Mouse (Mus musculus) midbrain, embryonic 13.5 days (tissue): ENCODE results near the gene Pld6. TPM values are rescaled to one million over a fixed set of nuclear protein-coding genes. Genes with fewer than 3 reads are reported as not detected.
A peak's percentile ranks its signal among the peaks of the same experiment; 100 is the strongest.

Source experiments
- ATAC-seq: fragments of 200-750 bp; cut with Nextera tagmentation; 2 replicates; pipeline ENCODE4 v1.8.0; 2017; ENCODE audit warnings: mild to moderate bottlenecking, moderate TSS enrichment, moderate library complexity
- H3K27ac ChIP-seq: fragments of 300-500 bp; sonication (generic); 2 replicates; pipeline ENCODE4 v1.5.1; 2015; ENCODE audit warnings: inconsistent platforms, mild to moderate bottlenecking, moderate library complexity
- H3K27me3 ChIP-seq: fragments of 300-500 bp; sonication (generic); 2 replicates; pipeline ENCODE4 v1.6.1; 2015; ENCODE audit warnings: mild to moderate bottlenecking, inconsistent platforms
- H3K36me3 ChIP-seq: fragments of 300-500 bp; sonication (generic); 2 replicates; pipeline ENCODE4 v1.6.1; 2015; ENCODE audit warnings: mild to moderate bottlenecking, inconsistent platforms
- H3K4me1 ChIP-seq: fragments of 300-500 bp; sonication (generic); replicated peaks from 2 replicates; pipeline ENCODE4 v1.6.1; 2015; ENCODE audit warnings: inconsistent platforms
- H3K4me2 ChIP-seq: fragments of 300-500 bp; sonication (generic); replicated peaks from 2 replicates; pipeline ENCODE4 v1.6.1; 2015; ENCODE audit warnings: moderate library complexity, mild to moderate bottlenecking, inconsistent platforms
- H3K4me3 ChIP-seq: fragments of 300-500 bp; sonication (generic); replicated peaks from 2 replicates; pipeline ENCODE4 v1.5.1; 2015; ENCODE audit warnings: mild to moderate bottlenecking, inconsistent platforms
- H3K9ac ChIP-seq: fragments of 300-500 bp; sonication (generic); replicated peaks from 2 replicates; pipeline ENCODE4 v1.6.1; 2015; ENCODE audit warnings: mild to moderate bottlenecking, inconsistent platforms
- H3K9me3 ChIP-seq: fragments of 300-500 bp; sonication (generic); 2 replicates; pipeline ENCODE4 v1.6.1; 2016; ENCODE audit warnings: mild to moderate bottlenecking, inconsistent platforms
- WGBS: fragments of 180-500 bp; shearing (Covaris S2); methylation state at CpG from one replicate; pipeline ENCODE4 v1.1.7; 2015; 5-methylcytosine and 5-hydroxymethylcytosine counted together
- polyA plus RNA-seq: library from polyadenylated mRNA; unstranded; fragments of >200 nt; fragmentation: Nextera tagmentation; extraction: Ambion mirVana; gene quantifications from 2 replicates; pipeline ENCODE4 v1.2.1, GENCODE M21; 2015

Pld6 gene
- polyA plus RNA-seq, 1 experiment from 2014 or later, result 2.7 TPM

DNA sequence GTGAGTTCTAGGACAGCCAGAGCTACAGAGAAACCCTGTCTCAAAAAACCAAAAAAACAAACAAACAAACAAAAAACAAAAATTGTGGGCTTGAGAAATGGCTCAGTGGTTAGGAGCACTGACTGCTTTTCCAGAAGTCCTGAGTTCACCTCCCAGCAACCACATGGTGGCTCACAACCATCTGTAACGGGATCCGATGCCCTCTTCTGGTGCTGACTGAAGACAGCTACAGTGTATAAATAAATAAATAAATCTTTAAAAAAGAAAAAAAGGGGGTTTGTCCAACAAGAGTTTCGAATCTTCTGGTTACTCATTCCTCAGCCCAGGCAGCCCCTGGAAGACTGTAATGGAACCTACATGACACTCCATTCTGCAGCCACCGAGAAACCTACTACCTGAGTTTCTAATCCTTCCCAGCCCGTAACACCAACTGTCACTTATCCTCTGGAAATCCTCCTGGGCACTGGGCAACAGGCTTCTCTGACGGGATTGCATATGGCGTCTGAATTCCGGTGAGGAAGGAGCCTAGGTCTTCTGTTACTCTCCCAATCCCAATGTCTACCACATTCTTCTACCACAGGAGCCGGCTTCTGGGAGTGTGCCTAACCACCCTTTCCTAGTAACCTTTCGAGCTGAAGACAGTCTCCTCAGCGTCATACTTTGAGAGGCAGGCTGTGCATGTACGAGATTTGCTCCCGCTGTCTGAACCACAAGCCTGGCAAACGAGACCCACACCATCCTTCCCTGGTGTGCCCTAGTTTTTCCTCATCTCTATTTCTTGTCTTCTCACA is 20.9 kb upstream of the Pld6 start:
- Histone ChIP-seq H3K9ac (peak overlapping the region; percentile 88), H3K4me3 (peak overlapping the region; percentile 63), H3K9me3 (no peaks in the 10 kb centered on the region), H3K27me3 (no peaks in the 10 kb centered on the region), H3K4me2 (peak overlapping the region; percentile 78), H3K36me3 (peaks cover 40% of the 10 kb centered on the region), H3K4me1 (peaks cover 21% of the 10 kb centered on the region), H3K27ac (no peak overlapping the region)
- no peak for ATAC-seq
- 63% methylated on average over 14 of the region's 14 CpGs for WGBS

DNA sequence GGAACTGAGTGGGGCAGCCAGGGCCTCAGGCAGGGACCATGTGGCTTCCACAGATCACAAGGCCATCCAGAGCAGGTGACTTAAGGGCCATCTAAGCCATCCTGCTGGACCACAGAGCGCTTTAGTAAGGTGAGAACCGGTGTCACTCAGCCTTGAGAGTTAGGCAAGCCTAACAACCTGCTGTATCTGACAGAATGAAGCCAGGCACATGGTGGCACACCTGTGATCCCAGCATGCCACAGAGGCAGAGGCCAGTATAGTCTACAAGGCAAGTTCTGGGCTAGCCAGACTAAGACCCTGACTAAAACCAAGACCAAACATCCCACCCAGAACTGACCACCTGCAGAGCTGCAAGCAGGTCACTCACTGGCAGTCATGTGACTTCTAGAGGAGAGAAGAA is 18.2 kb upstream of the Pld6 start:
- Histone ChIP-seq H3K9ac (no peak overlapping the region), H3K9me3 (no peaks in the 10 kb centered on the region), H3K27me3 (no peaks in the 10 kb centered on the region), H3K4me1 (peaks cover 21% of the 10 kb centered on the region), H3K36me3 (peaks cover 67% of the 10 kb centered on the region), H3K4me3 (no peak overlapping the region), H3K27ac (no peak overlapping the region), H3K4me2 (no peak overlapping the region)
- ATAC-seq, result no peak
- 100% methylated on average over 2 of the region's 2 CpGs for WGBS

DNA sequence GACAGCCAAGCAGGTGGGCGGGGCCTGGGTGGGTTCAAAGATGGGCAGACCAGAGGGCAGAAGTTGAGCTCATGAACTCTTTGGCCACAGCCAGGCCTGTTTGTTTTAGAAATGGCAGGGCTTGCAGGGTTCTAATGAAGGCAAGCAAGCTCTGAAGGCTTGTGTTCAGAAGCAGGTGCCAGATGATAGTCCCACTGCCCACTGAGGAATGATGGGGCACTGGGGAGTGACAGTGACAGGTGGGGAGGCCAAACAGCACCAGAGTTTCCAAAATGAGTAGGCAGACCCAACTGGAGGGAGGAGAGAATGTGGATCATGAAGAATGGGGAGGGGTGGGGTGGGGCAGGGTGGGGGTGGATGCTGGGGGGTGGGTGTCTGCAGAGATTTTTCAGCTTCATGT is 17.8 kb upstream of the Pld6 start:
- Histone ChIP-seq H3K4me3 (no peak overlapping the region), H3K27me3 (no peaks in the 10 kb centered on the region), H3K4me2 (no peak overlapping the region), H3K9me3 (no peaks in the 10 kb centered on the region), H3K27ac (no peak overlapping the region), H3K4me1 (peaks cover 21% of the 10 kb centered on the region), H3K9ac (no peak overlapping the region), H3K36me3 (peaks cover 71% of the 10 kb centered on the region)
- no peak for ATAC-seq
- 84% methylated on average over 1 of the region's 1 CpGs for WGBS

DNA sequence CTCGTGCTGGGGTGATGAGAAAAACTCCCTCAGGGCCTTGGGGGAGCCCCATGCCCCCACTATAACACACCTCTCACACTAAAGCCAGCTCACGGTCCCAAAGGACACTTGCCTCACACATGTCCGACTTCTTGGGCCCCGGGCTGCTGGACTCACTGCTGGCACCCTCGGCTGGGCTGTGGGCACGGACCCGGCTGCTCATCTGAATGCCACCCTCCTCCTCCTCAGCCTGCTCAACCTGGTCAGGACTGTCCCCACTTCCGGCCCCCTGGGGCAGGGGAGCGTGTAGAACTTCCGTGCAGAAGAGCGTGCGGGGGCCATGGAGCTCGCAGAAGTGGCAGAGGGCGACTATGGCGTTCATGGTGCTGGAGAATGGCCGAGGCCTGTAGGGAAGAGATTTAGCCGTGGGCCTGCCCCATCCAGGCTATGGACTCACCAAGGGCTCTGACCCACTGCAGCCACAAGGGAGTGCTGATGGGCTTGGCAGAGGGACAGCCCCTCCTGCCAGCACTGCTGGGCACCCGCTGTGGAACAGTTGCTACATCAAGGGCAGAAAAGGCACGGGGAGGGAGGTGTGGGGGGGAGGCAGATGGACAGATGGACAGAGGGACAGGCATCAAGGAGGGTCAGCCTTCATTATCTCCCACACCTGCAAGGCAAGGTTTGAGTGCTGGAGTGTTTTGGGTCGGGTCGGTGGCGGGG is 17.1 kb upstream of the Pld6 start:
- peaks cover 78% of the 10 kb centered on the region for H3K36me3 ChIP-seq
- no peak overlapping the region for H3K9ac ChIP-seq
- no peak overlapping the region for H3K4me2 ChIP-seq
- peaks cover 21% of the 10 kb centered on the region for H3K4me1 ChIP-seq
- WGBS, result 94% methylated on average over 22 of the region's 22 CpGs
- H3K4me3 ChIP-seq, result no peak overlapping the region
- no peaks in the 10 kb centered on the region for H3K9me3 ChIP-seq
- no peaks in the 10 kb centered on the region for H3K27me3 ChIP-seq
- no peak for ATAC-seq
- no peak overlapping the region for H3K27ac ChIP-seq

DNA sequence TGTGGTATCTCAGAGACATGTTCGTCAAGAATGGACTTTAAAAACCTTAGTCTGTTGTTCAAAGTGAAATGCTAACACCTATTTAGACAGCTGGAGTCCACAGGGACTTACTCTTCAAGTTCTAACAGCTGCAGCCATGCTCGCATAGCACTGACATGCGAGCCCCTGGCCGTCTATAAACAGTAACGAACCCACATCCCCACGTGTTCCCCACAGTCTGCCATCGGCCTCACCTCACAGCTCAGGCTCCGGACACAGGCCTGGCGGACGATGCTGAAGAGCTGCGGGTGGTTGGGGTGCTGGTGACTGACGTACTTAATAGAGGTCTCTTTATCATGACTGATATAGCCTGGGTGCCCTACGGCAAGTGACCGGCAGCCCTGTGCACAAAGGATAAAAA is 16.1 kb upstream of the Pld6 start:
- H3K4me3 ChIP-seq, result no peak overlapping the region
- no peak for ATAC-seq
- no peak overlapping the region for H3K4me2 ChIP-seq
- H3K27ac ChIP-seq, result no peak overlapping the region
- H3K36me3 ChIP-seq, result peaks cover 89% of the 10 kb centered on the region
- no peak overlapping the region for H3K9ac ChIP-seq
- H3K4me1 ChIP-seq, result peaks cover 13% of the 10 kb centered on the region
- H3K27me3 ChIP-seq, result no peaks in the 10 kb centered on the region
- H3K9me3 ChIP-seq, result no peaks in the 10 kb centered on the region
- 93% methylated on average over 14 of the region's 14 CpGs for WGBS

DNA sequence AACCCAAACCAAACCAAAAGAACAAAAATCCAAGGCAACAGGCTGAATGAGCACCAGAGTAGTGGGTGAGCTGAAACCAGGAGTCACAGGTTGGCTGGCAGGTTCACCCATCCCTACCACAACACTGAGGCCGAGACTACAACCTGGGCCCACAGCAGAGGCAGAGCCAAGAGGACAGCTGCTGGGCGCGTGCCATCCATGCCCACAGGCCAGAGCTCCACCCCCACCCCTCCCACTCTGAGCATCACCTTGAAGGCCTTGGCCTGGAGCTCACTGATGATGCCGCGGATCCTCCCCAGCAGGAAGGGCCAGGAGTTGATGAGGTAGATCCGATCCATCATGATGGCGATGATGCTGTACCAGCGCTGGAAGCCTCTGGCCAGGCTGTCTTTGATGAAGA is 14.4 kb upstream of the Pld6 start:
- no peak overlapping the region for H3K27ac ChIP-seq
- H3K9ac ChIP-seq, result no peak overlapping the region
- H3K4me3 ChIP-seq, result no peak overlapping the region
- no peak for ATAC-seq
- 97% methylated on average over 8 of the region's 8 CpGs for WGBS
- peaks cover 97% of the 10 kb centered on the region for H3K36me3 ChIP-seq
- H3K4me2 ChIP-seq, result no peak overlapping the region
- no peaks in the 10 kb centered on the region for H3K9me3 ChIP-seq
- no peaks in the 10 kb centered on the region for H3K27me3 ChIP-seq
- no peaks in the 10 kb centered on the region for H3K4me1 ChIP-seq

DNA sequence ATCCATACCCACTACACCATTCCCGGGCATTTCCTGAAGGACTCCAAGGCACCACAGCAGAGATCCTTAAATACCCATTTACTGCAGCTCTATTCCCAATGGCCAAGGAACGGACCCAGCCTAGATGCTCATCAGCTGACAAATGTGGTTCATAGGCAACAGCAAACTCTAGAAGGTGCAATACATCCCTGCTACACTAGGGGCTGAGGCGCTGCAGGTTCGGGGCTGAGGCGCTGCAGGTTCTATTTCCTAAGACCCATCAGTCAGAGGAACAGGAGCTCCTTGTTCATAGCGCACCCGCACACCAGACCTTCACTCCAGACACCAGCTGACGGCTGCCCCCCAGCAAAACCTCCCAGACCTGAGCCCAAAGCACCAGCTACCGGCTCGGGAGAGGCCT is 13.0 kb upstream of the Pld6 start:
- H3K27ac ChIP-seq, result no peak overlapping the region
- no peak overlapping the region for H3K4me2 ChIP-seq
- no peaks in the 10 kb centered on the region for H3K4me1 ChIP-seq
- 92% methylated on average over 10 of the region's 10 CpGs for WGBS
- no peaks in the 10 kb centered on the region for H3K9me3 ChIP-seq
- peaks cover 96% of the 10 kb centered on the region for H3K36me3 ChIP-seq
- ATAC-seq, result no peak
- no peak overlapping the region for H3K9ac ChIP-seq
- H3K4me3 ChIP-seq, result no peak overlapping the region
- H3K27me3 ChIP-seq, result no peaks in the 10 kb centered on the region

DNA sequence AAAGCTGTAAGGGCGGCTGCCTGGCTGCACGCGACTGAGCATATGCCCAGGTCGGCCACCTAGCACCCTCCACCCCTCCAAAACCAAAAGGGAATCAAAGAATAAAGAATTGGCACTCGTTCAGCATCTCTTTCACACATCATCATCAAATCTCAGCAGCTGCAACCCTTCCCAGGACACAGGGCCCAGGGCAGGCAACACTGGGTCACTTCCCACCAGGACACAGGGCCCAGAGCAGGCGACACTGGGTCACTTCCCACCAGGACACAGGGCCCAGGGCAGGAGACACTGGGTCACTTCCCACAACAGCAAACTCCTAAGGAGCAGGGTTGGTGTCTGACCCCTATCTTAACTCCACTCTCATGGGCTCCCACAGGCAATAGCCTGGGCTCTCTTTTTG is 5.9 kb upstream of the Pld6 start:
- no peaks in the 10 kb centered on the region for H3K4me1 ChIP-seq
- 90% methylated on average over 6 of the region's 6 CpGs for WGBS
- ATAC-seq, result no peak
- H3K27me3 ChIP-seq, result 0 out of 2 replicates have a peak, but pooled peaks cover 2% of the 10 kb centered on the region
- H3K27ac ChIP-seq, result no peak overlapping the region
- no peak overlapping the region for H3K4me2 ChIP-seq
- peaks cover 73% of the 10 kb centered on the region for H3K36me3 ChIP-seq
- H3K9ac ChIP-seq, result no peak overlapping the region
- H3K9me3 ChIP-seq, result no peaks in the 10 kb centered on the region
- H3K4me3 ChIP-seq, result no peak overlapping the region

DNA sequence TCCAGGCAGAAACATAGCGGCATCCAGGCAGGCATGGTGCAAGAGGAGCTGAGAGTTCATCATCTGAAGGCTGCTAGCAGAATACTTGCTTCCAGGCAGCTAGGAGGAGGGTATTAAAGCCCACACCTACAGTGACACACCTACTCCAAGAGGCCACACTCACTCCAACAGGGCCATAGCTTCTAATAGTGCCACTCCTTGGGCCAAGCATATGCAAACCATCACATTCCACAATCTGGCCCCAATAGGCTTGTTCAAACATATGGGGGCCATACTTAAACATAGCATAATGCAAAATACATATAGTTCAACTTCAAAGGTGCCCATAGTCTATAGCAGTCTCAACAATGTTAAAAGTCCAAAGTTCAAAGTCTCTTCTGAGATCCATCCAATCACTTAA is 1.9 kb upstream of the Pld6 start:
- Histone ChIP-seq H3K27ac (no peak overlapping the region), H3K27me3 (peaks cover 18% of the 10 kb centered on the region), H3K4me2 (no peak overlapping the region), H3K4me1 (peaks cover 10% of the 10 kb centered on the region), H3K36me3 (peaks cover 34% of the 10 kb centered on the region), H3K9ac (no peak overlapping the region), H3K9me3 (no peaks in the 10 kb centered on the region), H3K4me3 (no peak overlapping the region)
- ATAC-seq, result no peak
- WGBS, result 96% methylated on average over 1 of the region's 1 CpGs

DNA sequence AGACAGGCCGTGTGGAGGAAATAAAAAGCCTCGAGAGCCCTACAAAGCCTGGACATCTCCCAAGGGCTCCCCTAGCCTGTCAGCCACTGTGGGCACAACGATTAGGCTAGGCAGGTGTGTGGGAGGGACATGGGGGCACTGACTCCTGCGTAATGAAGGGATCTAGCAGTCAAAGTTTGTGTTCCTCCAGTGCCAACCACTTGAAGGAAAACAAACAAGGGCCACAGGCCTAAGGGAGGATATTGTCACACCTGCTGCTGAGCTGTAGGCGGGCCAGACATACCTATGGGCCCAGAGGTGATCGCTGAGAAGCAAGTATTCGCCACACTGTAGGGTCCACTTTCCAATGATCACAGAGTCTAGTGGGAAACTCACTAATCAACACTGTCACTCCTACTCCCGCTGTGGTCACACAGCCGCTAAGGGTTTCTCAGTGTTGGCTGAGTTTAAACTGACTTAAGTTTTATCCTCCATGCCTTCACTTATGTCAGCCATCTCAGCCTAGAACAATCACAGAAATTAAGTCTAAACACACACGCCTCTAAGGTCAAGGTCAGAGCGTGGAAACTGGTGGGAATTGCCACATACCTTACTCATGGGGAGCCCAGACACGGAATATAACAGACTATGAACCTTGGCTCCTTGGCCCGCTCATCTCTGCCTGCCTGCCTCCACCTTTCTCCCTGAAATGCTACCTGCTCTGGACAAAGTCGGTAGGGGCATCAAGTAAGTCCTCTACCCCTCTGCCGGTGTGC is 824 bp downstream of the Pld6 start:
- peak; percentile 46 for ATAC-seq
- Histone ChIP-seq H3K27ac (no peak overlapping the region), H3K4me2 (peak overlapping the region; percentile 88), H3K9me3 (no peaks in the 10 kb centered on the region), H3K36me3 (peaks cover 7% of the 10 kb centered on the region), H3K9ac (peak overlapping the region; percentile 59), H3K4me1 (peaks cover 10% of the 10 kb centered on the region), H3K4me3 (peak overlapping the region; percentile 46), H3K27me3 (peaks cover 18% of the 10 kb centered on the region)
- 56% methylated on average over 15 of the region's 15 CpGs for WGBS

DNA sequence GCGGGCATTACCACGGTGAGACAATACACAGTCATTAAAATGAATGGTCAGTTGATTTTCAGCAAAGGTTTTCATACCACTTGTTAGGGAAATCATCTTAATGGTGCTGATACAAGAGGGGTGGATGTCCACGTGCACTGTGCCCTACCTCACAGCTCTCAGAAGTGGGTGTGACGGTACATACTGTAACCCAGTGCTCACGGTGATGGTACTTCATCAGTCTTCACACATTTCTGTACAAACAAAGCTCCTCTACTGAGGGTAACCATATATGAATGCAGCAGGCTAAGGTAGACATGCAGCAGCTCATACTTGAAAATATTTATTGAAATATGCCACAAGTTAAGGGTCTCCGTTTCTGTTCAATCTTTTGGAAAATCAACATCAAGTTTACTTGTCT is 3.9 kb downstream of the Pld6 start:
- peaks cover 10% of the 10 kb centered on the region for H3K4me1 ChIP-seq
- peaks cover 17% of the 10 kb centered on the region for H3K27me3 ChIP-seq
- H3K9ac ChIP-seq, result no peak overlapping the region
- H3K4me3 ChIP-seq, result no peak overlapping the region
- no peak overlapping the region for H3K27ac ChIP-seq
- H3K36me3 ChIP-seq, result peaks cover 4% of the 10 kb centered on the region; the same call in 1 of the 2 replicates
- no peak overlapping the region for H3K4me2 ChIP-seq
- 91% methylated on average over 6 of the region's 6 CpGs for WGBS
- no peak for ATAC-seq
- no peaks in the 10 kb centered on the region for H3K9me3 ChIP-seq

DNA sequence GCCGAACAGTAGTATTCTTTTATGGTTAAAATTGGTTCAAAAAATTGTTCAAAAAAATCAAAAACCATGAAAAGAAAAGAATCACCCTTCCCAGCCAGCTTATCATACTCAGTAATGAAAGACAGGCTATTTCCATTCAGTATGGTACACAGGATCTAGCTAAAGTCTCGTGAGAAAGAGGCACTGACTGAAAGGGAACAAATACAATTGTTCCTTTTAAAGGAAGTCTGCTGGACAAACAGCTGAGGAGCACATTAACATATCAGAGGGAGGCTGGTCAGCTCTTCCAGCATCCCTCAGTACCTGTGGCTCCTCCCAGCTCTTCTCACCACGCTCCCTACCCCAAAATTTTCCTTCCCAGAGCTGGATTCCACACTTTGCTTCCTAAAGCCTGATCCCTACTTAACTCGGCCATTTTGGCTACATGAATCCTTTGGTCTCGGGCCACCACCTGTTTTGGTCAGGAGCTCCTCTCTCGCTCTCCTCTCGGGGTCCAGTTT is 5.3 kb downstream of the Pld6 start:
- no peaks in the 10 kb centered on the region for H3K9me3 ChIP-seq
- H3K9ac ChIP-seq, result no peak overlapping the region
- H3K4me3 ChIP-seq, result no peak overlapping the region
- ATAC-seq, result no peak
- 64% methylated on average over 7 of the region's 7 CpGs for WGBS
- H3K4me2 ChIP-seq, result no peak overlapping the region
- peaks cover 18% of the 10 kb centered on the region for H3K36me3 ChIP-seq
- peaks cover 6% of the 10 kb centered on the region for H3K27me3 ChIP-seq
- H3K4me1 ChIP-seq, result peaks cover 4% of the 10 kb centered on the region
- no peak overlapping the region for H3K27ac ChIP-seq
